ENCODE assay signal across 9 mouse cellular contexts in genomic region chr9:110205526-110206404, GRCm38 (mm10). TPM values are rescaled to one million over a fixed set of nuclear protein-coding genes. Genes with fewer than 3 reads are reported as not detected.
DNase-seq lines count a peak whose midpoint lies in the region; ATAC-seq lines count a peak whose summit lies in the region.
"Had no signal": no experiment of that assay in that cellular context is flagged by ENCODE, and none has a peak within 500 bp of the region (broad histone marks: within the 10 kb centered on the region; RNA-seq: fewer than 3 reads in every experiment).

No protein-coding gene starts in this region.

- DNase-seq in NIH3T3 (ENCODE audit: low read depth): peak; percentile 12
- DNase-seq in embryo, embryonic 11.5 days (ENCODE audit: low read depth, low spot score): peak; percentile 46
- peak; percentile 44 for DNase-seq in right cerebral cortex, postnatal 25 days
- no peak for DNase-seq in urinary bladder, postnatal 10 days (ENCODE audit: low spot score)
- no peak for DNase-seq in adrenal gland, postnatal 36 days

- H3K4me2 ChIP-seq in hindbrain, embryonic 13.5 days: no peak overlapping the region
- H3K4me2 ChIP-seq in limb, embryonic 12.5 days: no peak overlapping the region

- no peak overlapping the region for H3K4me3 ChIP-seq in hindbrain, embryonic 13.5 days
- no peak overlapping the region for H3K4me3 ChIP-seq in limb, embryonic 12.5 days (replicated peaks)

- peaks cover 77% of the 10 kb centered on the region for H3K36me3 ChIP-seq in hindbrain, embryonic 13.5 days
- H3K36me3 ChIP-seq in limb, embryonic 12.5 days: peaks cover 83% of the 10 kb centered on the region

- no peak overlapping the region; the same call in 1 of the 2 replicates for H3K9ac ChIP-seq in hindbrain, embryonic 13.5 days
- H3K9ac ChIP-seq in limb, embryonic 12.5 days (replicated peaks): no peak overlapping the region

- H3K27ac ChIP-seq in hindbrain, embryonic 13.5 days: peak overlapping the region; percentile 86
- peak overlapping the region; percentile 83 for H3K27ac ChIP-seq in limb, embryonic 12.5 days
- H3K27ac ChIP-seq: macrophage had no signal

- H3K4me1 ChIP-seq in hindbrain, embryonic 13.5 days (replicated peaks): peaks cover 23% of the 10 kb centered on the region
- H3K4me1 ChIP-seq in limb, embryonic 12.5 days (replicated peaks): peaks cover 9% of the 10 kb centered on the region

- H3K27me3 ChIP-seq in hindbrain, embryonic 13.5 days: no peaks in the 10 kb centered on the region
- no peaks in the 10 kb centered on the region for H3K27me3 ChIP-seq in limb, embryonic 12.5 days

- ATAC-seq in hindbrain, embryonic 13.5 days (ENCODE audit: low FRiP score): peak; percentile 89
- peak; percentile 93 for ATAC-seq in limb, embryonic 12.5 days (ENCODE audit: insufficient number of reproducible peaks, insufficient read depth, low FRiP score, low TSS enrichment, low read depth)
- no peak for ATAC-seq in megakaryocyte-erythroid progenitor cell, adult 5-6 weeks (replicated peaks; ENCODE audit: low FRiP score, low TSS enrichment, poor library complexity, severe bottlenecking)

- no peaks in the 10 kb centered on the region for H3K9me3 ChIP-seq in hindbrain, embryonic 13.5 days
- no peaks in the 10 kb centered on the region for H3K9me3 ChIP-seq in limb, embryonic 12.5 days

- WGBS in hindbrain, embryonic 13.5 days: 18% methylated on average over 15 of the region's 15 CpGs
- 67% methylated on average over 15 of the region's 15 CpGs for WGBS in limb, embryonic 12.5 days

RNA-seq across cellular contexts. Expression of gene Cspg5, which starts 37.8 kb away (rescaled TPM):
- polyA plus RNA-seq in hindbrain, embryonic 13.5 days (2015; fragmentation: Nextera tagmentation; extraction: Ambion mirVana): 71.6 and 72.6 TPM in 2 replicates
- polyA plus RNA-seq in limb, embryonic 12.5 days (2016; fragmentation: Nextera tagmentation; extraction: Ambion mirVana): 0.76 and 1.4 TPM in 2 replicates
- 0.42 and 1.7 TPM in 2 replicates for total RNA-seq in megakaryocyte-erythroid progenitor cell, adult 5-6 weeks (2014; fragmentation: Nextera tagmentation)
- total RNA-seq in megakaryocyte-erythroid progenitor cell, adult 5-6 weeks (2017): 0.27 and 0.33 TPM in 2 replicates
- 10 to 100 TPM; 22.6 to 22.8 TPM for total RNA-seq in adrenal gland, postnatal 36 days (2021)

Comparison
In these comparisons a context has a peak if more than half of its experiments do, and no peak if none do; other contexts are left out.
1. DNase-seq: peak in NIH3T3 (single experiment), embryo, embryonic 11.5 days (single experiment) and right cerebral cortex, postnatal 25 days (single experiment); none in urinary bladder, postnatal 10 days (single experiment) and adrenal gland, postnatal 36 days (0 of 2).
2. RNA of gene Cspg5, which starts 37.8 kb away (total RNA-seq): 22.6 to 22.8 TPM in adrenal gland, postnatal 36 days; 0.27 to 1.7 TPM in megakaryocyte-erythroid progenitor cell, adult 5-6 weeks; every median in the first group is over 4 times any median in the second.